Mouse (Mus musculus) MEL (cell line): Measurements from ENCODE around the gene Rora. TPM values are rescaled to one million over a fixed set of nuclear protein-coding genes. Genes with fewer than 3 reads are reported as not detected.

Experiments used
- DNase-seq: peaks from one replicate; pipeline ENCODE4 v3.0.0; 2011; ENCODE audit warnings: low read depth, low spot score
- H3K27ac ChIP-seq: 2 replicates; pipeline ENCODE4 v1.5.1; 2012; ENCODE audit warnings: low read depth, mild to moderate bottlenecking, control low read depth, low read length, moderate library complexity; ENCODE audit not compliant: control insufficient read depth
- H3K27me3 ChIP-seq, 2 experiments: fragments of 150-350 bp in 1 of 2; sonication (generic) in 1 of 2; 2 replicates each; pipeline ENCODE4 v1.6.1; 2012; ENCODE audit warnings: low read length in 2 of 2, mild to moderate bottlenecking in 2 of 2, improper control_type of control experiment in 1 of 2, moderate library complexity in 1 of 2; ENCODE audit not compliant: insufficient read depth in 2 of 2, control insufficient read depth in 1 of 2
- H3K36me3 ChIP-seq, 2 experiments: 2 replicates each; pipeline ENCODE4 v1.6.1; 2012 to 2014; ENCODE audit warnings: low read length in 2 of 2, improper control_type of control experiment in 1 of 2, inconsistent platforms in 1 of 2, mild to moderate bottlenecking in 1 of 2; ENCODE audit not compliant: insufficient read depth in 2 of 2, control insufficient read depth in 1 of 2
- H3K4me1 ChIP-seq, 2 experiments: fragments of 150-350 bp in 1 of 2; sonication (generic) in 1 of 2; 2 replicates each; pipeline ENCODE4 v1.6.1; 2012; ENCODE audit warnings: low read length in 2 of 2, improper control_type of control experiment in 1 of 2, mild to moderate bottlenecking in 1 of 2; ENCODE audit not compliant: insufficient read depth in 2 of 2, control insufficient read depth in 1 of 2
- H3K4me3 ChIP-seq, 2 experiments: fragments of 150-350 bp in 1 of 2; sonication (generic) in 1 of 2; 2 replicates each; pipeline ENCODE4 v1.5.1; 2012; ENCODE audit warnings: low read depth in 2 of 2, low read length in 2 of 2, mild to moderate bottlenecking in 2 of 2, moderate library complexity in 2 of 2, control low read depth in 1 of 2, improper control_type of control experiment in 1 of 2; ENCODE audit not compliant: control insufficient read depth in 1 of 2, insufficient read depth in 1 of 2
- H3K79me2 ChIP-seq: 2 replicates; pipeline ENCODE4 v1.6.1; 2012; ENCODE audit warnings: mild to moderate bottlenecking, low read length, moderate library complexity; ENCODE audit not compliant: control insufficient read depth, poor library complexity, insufficient read depth
- H3K9ac ChIP-seq: 2 replicates; pipeline ENCODE4 v1.6.1; 2012; ENCODE audit warnings: low read depth, mild to moderate bottlenecking, control low read depth, low read length, moderate library complexity; ENCODE audit not compliant: control insufficient read depth, poor library complexity, severe bottlenecking
- H3K9me3 ChIP-seq: fragments of 150-350 bp; sonication (generic); replicated peaks from 2 replicates; pipeline ENCODE4 v1.6.1; 2012; ENCODE audit warnings: mild to moderate bottlenecking, low read length, improper control_type of control experiment, moderate library complexity; ENCODE audit not compliant: insufficient read depth
- BHLHE40 ChIP-seq: IDR thresholded peaks from 2 replicates; pipeline ENCODE4 v1.6.1; 2012; ENCODE audit warnings: low read depth, mild to moderate bottlenecking, inconsistent platforms, low read length, improper control_type of control experiment, borderline replicate concordance
- CHD2 ChIP-seq: IDR thresholded peaks from 2 replicates; pipeline ENCODE4 v1.6.1; 2011; ENCODE audit warnings: low read length, improper control_type of control experiment
- CTCF ChIP-seq, 3 experiments: IDR thresholded peaks in 2 of 3; conservative IDR thresholded peaks in 1 of 3; 2 replicates each; pipeline ENCODE4 v1.5.1; 2011 to 2012; ENCODE audit warnings: low read length in 3 of 3, low read depth in 2 of 3, mild to moderate bottlenecking in 2 of 3, improper control_type of control experiment in 1 of 3, inconsistent platforms in 1 of 3, mixed read lengths in 1 of 3, moderate library complexity in 1 of 3; ENCODE audit not compliant: control insufficient read depth in 1 of 3, insufficient read depth in 1 of 3, poor library complexity in 1 of 3, severe bottlenecking in 1 of 3
- E2F4 ChIP-seq: IDR thresholded peaks from 2 replicates; pipeline ENCODE4 v1.6.1; 2011; ENCODE audit warnings: low read depth, low read length, improper control_type of control experiment, borderline replicate concordance
- ELF1 ChIP-seq: IDR thresholded peaks from 2 replicates; pipeline ENCODE4 v1.6.1; 2014; ENCODE audit warnings: low read depth, mild to moderate bottlenecking, inconsistent platforms, low read length, improper control_type of control experiment, moderate library complexity
- EP300 ChIP-seq, 2 experiments: IDR thresholded peaks; 2 replicates each; pipeline ENCODE4 v1.6.1; 2011; ENCODE audit warnings: improper control_type of control experiment in 2 of 2, low read length in 2 of 2, low read depth in 1 of 2, mild to moderate bottlenecking in 1 of 2
- ETS1 ChIP-seq: IDR thresholded peaks from 2 replicates; pipeline ENCODE4 v1.6.1; 2012; ENCODE audit warnings: low read depth, mild to moderate bottlenecking, inconsistent platforms, low read length, improper control_type of control experiment, moderate library complexity
- JUND ChIP-seq: IDR thresholded peaks from 2 replicates; pipeline ENCODE4 v1.6.1; 2011; ENCODE audit warnings: low read depth, mild to moderate bottlenecking, improper control_type of control experiment, low read length
- MEF2A ChIP-seq: IDR thresholded peaks from 2 replicates; pipeline ENCODE4 v1.6.1; 2014; ENCODE audit warnings: low read depth, mild to moderate bottlenecking, inconsistent platforms, low read length, improper control_type of control experiment; ENCODE audit not compliant: poor library complexity, insufficient replicate concordance, severe bottlenecking; ENCODE audit errors: extremely low read depth
- MYB ChIP-seq: IDR thresholded peaks from 2 replicates; pipeline ENCODE4 v1.6.1; 2011; ENCODE audit warnings: mild to moderate bottlenecking, low read depth, low read length, improper control_type of control experiment
- MYC ChIP-seq: IDR thresholded peaks from 2 replicates; pipeline ENCODE4 v1.6.1; 2011; ENCODE audit warnings: low read depth, mild to moderate bottlenecking, low read length, improper control_type of control experiment, moderate library complexity
- RCOR1 ChIP-seq: IDR thresholded peaks from 2 replicates; pipeline ENCODE4 v1.6.1; 2012; ENCODE audit warnings: low read depth, mild to moderate bottlenecking, inconsistent platforms, low read length, improper control_type of control experiment
- TAL1 ChIP-seq: IDR thresholded peaks from 2 replicates; pipeline ENCODE4 v1.6.1; 2012; ENCODE audit warnings: mild to moderate bottlenecking, inconsistent platforms, low read length, moderate library complexity, mixed read lengths
- UBTF ChIP-seq: IDR thresholded peaks from 2 replicates; pipeline ENCODE4 v1.6.1; 2012; ENCODE audit warnings: low read depth, mild to moderate bottlenecking, inconsistent platforms, low read length, improper control_type of control experiment, moderate library complexity, borderline replicate concordance; ENCODE audit not compliant: insufficient read depth
- USF2 ChIP-seq, 2 experiments: IDR thresholded peaks; 2 replicates each; pipeline ENCODE4 v1.6.1; 2011 to 2012; ENCODE audit warnings: improper control_type of control experiment in 2 of 2, low read length in 2 of 2, borderline replicate concordance in 1 of 2, inconsistent platforms in 1 of 2, low read depth in 1 of 2, mild to moderate bottlenecking in 1 of 2; ENCODE audit not compliant: insufficient read depth in 1 of 2
- ZC3H11A ChIP-seq: IDR thresholded peaks from 2 replicates; pipeline ENCODE4 v1.6.1; 2012; ENCODE audit warnings: low read depth, mild to moderate bottlenecking, inconsistent platforms, low read length, improper control_type of control experiment
- ZKSCAN1 ChIP-seq: IDR thresholded peaks from 2 replicates; pipeline ENCODE4 v1.6.1; 2012; ENCODE audit warnings: low read depth, mild to moderate bottlenecking, inconsistent platforms, low read length, improper control_type of control experiment, moderate library complexity
- ZMIZ1 ChIP-seq: IDR thresholded peaks from 2 replicates; pipeline ENCODE4 v1.6.1; 2012; ENCODE audit warnings: low read depth, mild to moderate bottlenecking, inconsistent platforms, low read length, improper control_type of control experiment, moderate library complexity
- ZNF384 ChIP-seq: IDR thresholded peaks from 2 replicates; pipeline ENCODE4 v1.6.1; 2012; ENCODE audit warnings: low read depth, mild to moderate bottlenecking, inconsistent platforms, low read length, improper control_type of control experiment
- polyA plus RNA-seq, 2 experiments: library from polyadenylated mRNA; stranded (reverse) in 1 of 2; unstranded in 1 of 2; fragments of >175 nt in 1 of 2; fragments of >200 nt in 1 of 2; gene quantifications; 2 replicates each; pipeline versions ENCODE4 v1.2.1 to v1.2.4; 2012; ENCODE audit warnings: low replicate concordance in 2 of 2, low read depth in 1 of 2; ENCODE audit not compliant: insufficient read length in 2 of 2, insufficient read depth in 1 of 2, missing spikeins in 1 of 2
- total RNA-seq: library from RNA; depleted of rRNA; stranded (reverse); fragments of 300-350 nt; gene quantifications from 2 replicates; pipeline ENCODE4 v1.2.3, GENCODE M21; 2012

The Rora gene
- total and polyA plus RNA-seq, 3 experiments = not detected

DNA sequence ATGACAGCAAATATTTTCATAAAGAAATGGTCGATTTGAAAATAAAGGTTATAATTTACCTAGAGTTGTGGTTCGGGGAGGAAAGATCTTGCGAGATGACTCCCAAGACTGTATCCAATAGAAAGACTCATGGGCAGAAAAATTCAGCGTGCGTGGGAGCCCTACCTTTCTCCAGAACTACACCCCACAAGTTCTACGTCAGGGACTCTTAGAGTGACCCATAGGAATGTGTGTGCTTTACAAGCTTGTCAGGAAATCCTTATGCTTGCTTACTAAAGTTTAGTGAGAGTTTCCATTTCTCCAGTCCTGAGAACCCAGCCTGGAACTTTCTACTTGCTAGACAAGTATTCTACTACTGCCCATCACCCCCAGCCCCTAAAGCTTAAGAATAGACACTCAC is 474.7 kb downstream of the Rora start:
- Histone ChIP-seq H3K79me2 (no peaks in the 10 kb centered on the region), H3K4me3 (no peak overlapping the region)
- DNase-seq = no peak

DNA sequence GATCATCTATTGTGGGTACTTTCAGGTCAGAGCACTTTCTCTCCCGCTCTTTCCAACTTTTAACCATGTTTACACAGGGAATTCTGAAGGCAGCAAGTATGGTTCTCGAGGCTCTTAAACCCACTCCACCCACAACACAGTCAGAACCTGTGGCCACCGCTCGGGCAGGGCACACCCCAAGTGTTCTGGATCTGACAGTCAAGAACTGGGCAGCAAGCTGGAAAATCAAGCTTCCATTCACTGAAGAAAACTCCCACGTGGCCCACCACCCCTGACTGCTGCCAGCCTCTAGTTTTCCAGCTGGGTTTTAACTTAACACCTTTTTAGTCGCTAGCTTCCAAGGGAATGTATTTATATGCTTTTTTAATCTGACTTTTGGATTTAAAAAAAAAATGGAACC is 479.4 kb downstream of the Rora start:
- H3K9ac ChIP-seq = no peak overlapping the region
- no peaks in the 10 kb centered on the region for H3K79me2 ChIP-seq
- H3K4me3 ChIP-seq = no peak overlapping the region
- H3K4me1 ChIP-seq = no peaks in the 10 kb centered on the region
- H3K36me3 ChIP-seq = no peaks in the 10 kb centered on the region
- TF ChIP-seq ZNF384 = no peak
- TF ChIP-seq CHD2 = no peak
- no peak for TF ChIP-seq ZC3H11A
- TF ChIP-seq ZKSCAN1 = no peak
- TF ChIP-seq USF2 (IDR thresholded peaks at IDR 0.05; ENCODE audit: borderline replicate concordance in 1 of 2, insufficient read depth in 1 of 2, low read depth in 1 of 2, low read length in 2 of 2) = no peak
- no peak for TF ChIP-seq MEF2A
- TF ChIP-seq TAL1 = no peak
- TF ChIP-seq JUND = no peak
- no peak for TF ChIP-seq MYB
- DNase-seq = no peak
- H3K9me3 ChIP-seq = no peaks in the 10 kb centered on the region
- H3K27me3 ChIP-seq = no peaks in the 10 kb centered on the region
- H3K27ac ChIP-seq = no peak overlapping the region

More for the DNA sequence above, 474.7 kb downstream of the Rora start:
- Histone ChIP-seq H3K27me3 (no peaks in the 10 kb centered on the region), H3K9me3 (no peaks in the 10 kb centered on the region), H3K4me1 (no peaks in the 10 kb centered on the region), H3K9ac (no peak overlapping the region), H3K36me3 (no peaks in the 10 kb centered on the region), H3K27ac (no peak overlapping the region)
- TF ChIP-seq EP300 (IDR thresholded peaks at IDR 0.05; ENCODE audit: low read depth in 1 of 2, low read length in 2 of 2) (no peak), BHLHE40 (no peak), ETS1 (no peak), CTCF (IDR thresholded peaks at IDR 0.05 in 2 of 3, conservative IDR thresholded peaks at IDR 0.05 in 1 of 3; ENCODE audit: control insufficient read depth in 1 of 3, insufficient read depth in 1 of 3, low read depth in 2 of 3, low read length in 3 of 3, poor library complexity in 1 of 3, severe bottlenecking in 1 of 3) (no peak), CHD2 (no peak)

DNA sequence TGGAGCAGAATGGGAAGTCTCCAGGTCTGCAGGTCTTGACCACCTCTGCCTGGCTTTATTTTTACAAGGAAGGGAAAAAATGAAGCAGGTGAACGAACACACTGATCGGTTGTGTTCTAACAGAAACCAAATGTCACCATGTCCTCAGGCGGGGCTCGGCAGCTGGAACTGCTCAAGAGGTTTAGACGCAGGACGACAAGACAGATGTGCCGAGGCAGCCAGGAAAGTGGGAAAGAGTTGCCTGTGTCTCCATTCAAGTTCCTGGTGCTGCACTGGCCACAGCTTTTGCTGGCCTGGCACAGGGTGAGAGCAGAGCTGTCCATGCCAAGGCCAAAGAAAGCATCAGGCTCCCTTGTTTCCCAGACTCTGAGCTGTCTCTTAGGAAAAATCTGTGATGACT is 480.1 kb downstream of the Rora start:
- H3K4me3 ChIP-seq = no peak overlapping the region
- H3K9ac ChIP-seq = no peak overlapping the region
- H3K9me3 ChIP-seq = no peaks in the 10 kb centered on the region
- DNase-seq = no peak
- H3K36me3 ChIP-seq = no peaks in the 10 kb centered on the region
- no peaks in the 10 kb centered on the region for H3K27me3 ChIP-seq
- no peaks in the 10 kb centered on the region for H3K79me2 ChIP-seq
- H3K4me1 ChIP-seq = no peaks in the 10 kb centered on the region
- no peak for TF ChIP-seq ELF1
- no peak for TF ChIP-seq MYC
- TF ChIP-seq ZMIZ1 = no peak
- TF ChIP-seq RCOR1 = no peak
- no peak for TF ChIP-seq UBTF
- no peak for TF ChIP-seq E2F4
- TF ChIP-seq, all 39 proteins: peak for 0
- no peak overlapping the region for H3K27ac ChIP-seq
